Mouse (Mus musculus) adrenal gland, postnatal 36 days (tissue): ENCODE data around the gene Endov. TPM values are rescaled to one million over a fixed set of nuclear protein-coding genes. Genes with fewer than 3 reads are reported as not detected.
A peak's percentile ranks its signal among the peaks of the same experiment; 100 is the strongest.

Experiments
- DNase-seq, 2 experiments: peaks; one replicate each; pipeline ENCODE4 v3.0.0; 2021; ENCODE audit warnings: mixed read lengths in 1 of 2
- long read RNA-seq, 2 experiments: library from polyadenylated mRNA; stranded (forward); transcript quantifications; one replicate each; pipeline ENCODE4 v2.0.0; 2021; ENCODE audit warnings: borderline sequencing depth in 2 of 2
- total RNA-seq, 2 experiments: library from RNA; stranded (reverse); gene quantifications; 2 replicates each; pipeline ENCODE4 v1.2.3; 2021

Gene Endov
- 10 to 100 TPM; 16.6 to 17.3 TPM for total RNA-seq
- long read RNA-seq, experiment 1, full-length matches to known transcripts = 10 of 18 reads
- long read RNA-seq, experiment 1, partial matches to known transcripts = 1 of 18 reads
- long read RNA-seq, experiment 1, other reads (novel, unspliced or antisense) = 7 of 18 reads
- long read RNA-seq, experiment 2, full-length matches to known transcripts = 1 of 4 reads
- long read RNA-seq, experiment 2, partial matches to known transcripts = 0 of 4 reads
- long read RNA-seq, experiment 2, other reads (novel, unspliced or antisense) = 3 of 4 reads

- DNase-seq = peak; percentile 99 to 100
Observed at GRCm38 (mm10) chr11:119490861-119491689, at the start of gene Endov. Endov (plus strand) TSS chr11:119491347.

DNA sequence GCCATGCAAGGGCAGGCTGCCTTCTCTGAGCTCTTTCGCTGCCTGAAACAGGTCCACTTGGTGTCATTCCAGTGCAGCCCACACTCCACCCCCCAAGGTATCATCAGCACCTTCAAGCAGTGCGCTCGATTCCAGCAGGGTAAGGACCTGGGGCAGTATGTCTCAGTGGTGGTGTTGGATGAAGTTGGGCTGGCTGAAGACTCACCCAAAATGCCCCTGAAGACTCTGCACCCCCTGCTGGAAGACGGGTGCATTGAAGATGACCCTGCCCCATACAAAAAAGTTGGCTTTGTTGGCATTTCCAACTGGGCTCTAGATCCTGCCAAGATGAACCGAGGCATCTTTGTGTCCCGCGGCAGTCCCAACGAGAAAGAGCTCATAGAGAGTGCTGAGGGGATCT lies 48.9 kb upstream of the Endov start:
- no peak for DNase-seq

- no peak for DNase-seq
Observed at GRCm38 (mm10) chr11:119443442-119443841, 47.7 kb upstream of the Endov start.

DNA sequence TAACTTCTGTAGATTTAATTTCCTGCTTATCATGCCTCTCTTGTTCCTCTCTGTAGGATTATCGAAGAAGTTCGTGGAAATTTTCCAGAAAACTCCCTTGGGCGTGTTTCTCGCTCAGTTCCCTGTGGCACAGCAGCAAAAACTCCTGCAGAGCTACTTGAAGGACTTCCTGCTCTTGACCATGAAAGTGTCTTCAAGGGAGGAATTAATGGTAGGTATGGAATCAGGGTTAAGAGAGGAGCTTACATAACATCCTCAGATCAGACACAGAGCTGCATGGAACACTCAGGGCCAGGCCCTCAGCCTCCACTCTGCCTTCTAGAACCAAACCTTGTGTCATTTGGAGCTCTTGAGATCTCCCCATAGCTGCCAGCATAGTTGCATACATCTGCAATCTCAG lies 35.0 kb upstream of the Endov start:
- no peak for DNase-seq

- no peak for DNase-seq
Observed at GRCm38 (mm10) chr11:119477876-119478275, 13.3 kb upstream of the Endov start.

- DNase-seq = no peak
Observed at GRCm38 (mm10) chr11:119491690-119492087, 542 bp downstream of the Endov start.

DNA sequence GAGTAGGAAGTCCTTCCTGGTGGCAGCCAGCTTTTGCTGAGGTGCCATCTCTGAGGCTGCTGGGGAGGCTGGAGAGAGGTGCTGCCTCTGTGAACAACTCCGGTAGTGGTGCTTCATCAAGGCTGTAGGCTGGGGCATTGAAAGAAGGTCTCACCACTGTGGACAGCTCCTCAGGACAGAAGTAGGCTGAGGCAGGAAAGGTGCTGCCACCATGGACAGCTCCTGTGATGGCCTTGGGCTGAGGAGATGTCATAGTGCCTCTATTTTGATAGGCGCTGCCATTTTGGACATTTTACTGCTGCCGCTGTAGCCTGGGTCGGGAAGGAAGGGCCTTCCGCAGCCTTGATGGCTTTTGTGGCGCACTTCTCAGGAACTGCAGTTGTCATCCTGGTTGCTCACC lies 1.7 kb downstream of the Endov start:
- DNase-seq = no peak

DNA sequence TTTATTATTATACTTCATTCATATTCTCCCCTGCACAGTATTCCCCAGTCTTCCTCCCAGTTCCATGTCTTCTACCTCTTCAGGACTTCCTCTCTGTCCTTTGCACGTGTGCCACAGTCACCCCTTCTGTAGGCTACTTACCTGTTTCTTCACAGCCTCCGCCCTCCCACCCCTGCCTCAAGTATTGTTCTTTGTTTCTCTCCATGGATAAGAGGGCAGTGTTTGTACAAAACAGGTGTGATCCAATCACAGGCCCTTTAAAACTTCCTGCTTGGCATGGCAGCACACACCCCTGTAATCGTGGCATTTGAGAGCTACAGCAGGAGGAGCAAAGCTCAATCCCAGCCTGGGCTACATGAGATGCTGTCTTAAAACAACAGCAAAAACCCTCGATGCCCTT lies 2.4 kb downstream of the Endov start:
- DNase-seq = no peak

DNA sequence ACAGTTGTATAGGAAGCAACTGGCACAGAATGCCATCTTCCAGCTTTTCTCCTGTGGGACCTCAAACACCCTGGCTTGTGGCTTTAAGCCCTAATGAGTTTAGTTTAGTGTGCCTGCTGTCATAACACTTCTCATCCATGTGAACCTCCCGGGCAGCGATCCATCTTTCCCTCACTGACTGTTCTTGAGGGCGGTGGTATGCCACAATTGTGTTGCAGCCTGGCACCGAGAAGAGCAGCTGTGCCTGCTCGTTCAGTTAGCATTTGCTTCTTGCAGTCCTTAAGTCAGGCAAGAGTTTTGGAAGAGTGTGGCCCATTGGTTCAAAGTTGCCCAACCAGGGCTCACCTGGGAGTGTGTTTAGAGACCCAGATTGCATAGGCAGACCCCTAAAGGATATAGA lies 5.0 kb downstream of the Endov start:
- no peak for DNase-seq

DNA sequence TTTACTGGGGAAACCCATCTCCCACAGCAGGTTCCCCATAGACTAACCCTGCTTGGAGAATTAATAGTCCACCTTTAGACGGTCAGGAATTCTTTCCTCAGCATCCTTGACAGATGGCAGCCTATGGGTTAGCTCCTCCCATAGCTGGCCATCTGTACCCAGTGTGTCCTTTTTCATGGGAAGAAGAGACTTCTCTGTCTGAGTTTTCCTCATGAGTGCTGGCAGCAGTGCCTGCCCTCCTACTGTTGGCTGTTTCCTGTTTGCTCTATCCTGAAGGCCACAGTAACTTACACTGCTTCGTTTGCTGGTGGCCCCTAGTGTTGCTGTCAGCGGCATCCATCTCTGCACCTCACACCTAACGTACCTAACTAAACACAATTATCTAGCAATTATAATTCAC lies 6.3 kb downstream of the Endov start:
- DNase-seq = no peak

DNA sequence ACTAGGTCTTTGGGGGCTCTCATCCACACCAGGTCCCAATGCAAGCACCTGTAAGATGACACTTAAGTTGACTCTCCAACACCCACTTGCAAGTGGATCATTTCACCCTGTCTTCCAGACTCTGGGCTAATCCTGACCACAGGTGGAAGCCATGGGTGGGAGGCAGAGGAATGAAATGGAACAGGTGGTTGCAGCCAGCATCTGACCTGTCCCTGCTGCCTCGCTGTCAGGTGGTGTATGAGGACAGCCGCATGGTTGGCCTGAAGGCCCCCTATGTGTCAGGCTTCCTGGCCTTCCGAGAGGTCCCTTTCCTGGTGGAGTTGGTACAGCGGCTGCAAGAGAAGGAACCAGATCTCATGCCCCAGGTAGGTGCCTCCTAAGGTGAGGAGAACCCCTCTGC lies 8.2 kb downstream of the Endov start:
- no peak for DNase-seq

DNA sequence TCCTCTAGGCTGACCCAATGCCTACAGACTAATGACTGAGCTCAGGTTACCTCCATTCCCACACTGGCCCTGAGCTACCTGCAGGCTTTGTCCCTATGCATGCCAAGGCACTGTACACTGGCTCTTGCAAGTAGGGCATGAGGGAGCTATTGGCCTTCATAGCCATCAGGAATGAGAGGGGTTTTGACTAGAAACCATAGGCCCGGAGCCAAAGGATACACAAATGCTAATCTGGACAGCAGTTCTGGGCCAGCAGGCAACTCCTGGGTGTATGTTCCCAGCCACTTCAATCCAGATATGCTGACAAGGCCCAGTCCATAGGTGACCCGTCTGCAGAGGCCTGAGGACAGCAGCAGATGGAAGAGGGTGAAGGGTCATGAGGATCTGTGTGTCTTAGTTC lies 8.9 kb downstream of the Endov start:
- DNase-seq = no peak

- peak; percentile 72 to 87 for DNase-seq
Observed at GRCm38 (mm10) chr11:119503675-119504074, 12.5 kb downstream of the Endov start.

DNA sequence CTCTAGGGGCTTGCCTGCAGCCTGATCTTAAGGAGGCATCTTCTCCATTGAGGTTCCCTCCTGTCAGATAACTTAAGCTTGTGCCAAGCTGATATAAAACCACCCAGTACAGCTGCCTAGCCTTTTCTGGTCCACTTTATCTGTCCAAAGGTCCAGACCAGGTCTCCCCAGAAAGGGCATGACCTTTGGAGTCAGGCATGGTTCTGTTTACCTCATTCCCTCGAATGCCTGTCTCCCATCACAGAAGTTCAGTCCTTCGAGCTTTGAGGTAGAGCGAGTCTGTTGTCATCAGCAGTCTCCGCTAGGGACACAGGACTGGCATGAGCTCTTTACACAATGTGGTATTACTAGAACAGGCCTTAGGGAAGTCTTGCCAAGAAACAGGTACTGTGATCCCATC lies 15.2 kb downstream of the Endov start:
- no peak for DNase-seq

- no peak for DNase-seq
Observed at GRCm38 (mm10) chr11:119507772-119508171, 16.6 kb downstream of the Endov start.

DNA sequence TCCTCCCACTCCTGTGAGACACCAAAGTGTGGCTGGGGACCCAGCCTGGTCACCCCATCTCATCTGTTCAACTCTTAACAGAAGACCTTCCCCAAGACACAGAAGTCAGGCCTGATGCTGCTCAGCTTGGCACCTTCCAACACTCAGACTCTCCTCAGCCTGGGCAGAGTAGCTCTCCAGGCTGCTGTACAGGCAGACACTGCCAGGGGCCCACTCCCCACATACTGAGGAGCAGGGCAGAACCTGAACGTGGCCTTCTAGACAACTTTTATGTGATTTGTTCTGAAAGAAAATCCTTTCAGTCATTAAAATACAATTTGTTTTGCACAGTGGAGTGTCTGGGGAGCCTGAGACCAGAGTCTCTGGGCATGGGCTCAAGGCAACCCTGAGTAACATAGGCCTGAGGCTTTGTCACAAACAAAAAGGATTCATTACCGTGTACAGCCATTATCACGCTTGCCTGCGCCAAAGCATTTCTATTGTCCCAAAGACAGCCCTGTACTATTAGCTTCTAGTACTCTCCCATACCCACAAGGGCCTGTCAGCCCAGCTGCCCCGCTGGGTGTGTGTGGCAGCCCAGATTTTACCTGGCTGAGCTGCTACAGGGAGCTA lies 18.1 kb downstream of the Endov start:
- DNase-seq = no peak

- no peak for DNase-seq
Observed at GRCm38 (mm10) chr11:119513038-119513659, 22.0 kb downstream of the Endov start.

GRCm38 (mm10) chr11:119514108-119514860 lies 23.1 kb downstream of the Endov start:
- no peak for DNase-seq

DNA sequence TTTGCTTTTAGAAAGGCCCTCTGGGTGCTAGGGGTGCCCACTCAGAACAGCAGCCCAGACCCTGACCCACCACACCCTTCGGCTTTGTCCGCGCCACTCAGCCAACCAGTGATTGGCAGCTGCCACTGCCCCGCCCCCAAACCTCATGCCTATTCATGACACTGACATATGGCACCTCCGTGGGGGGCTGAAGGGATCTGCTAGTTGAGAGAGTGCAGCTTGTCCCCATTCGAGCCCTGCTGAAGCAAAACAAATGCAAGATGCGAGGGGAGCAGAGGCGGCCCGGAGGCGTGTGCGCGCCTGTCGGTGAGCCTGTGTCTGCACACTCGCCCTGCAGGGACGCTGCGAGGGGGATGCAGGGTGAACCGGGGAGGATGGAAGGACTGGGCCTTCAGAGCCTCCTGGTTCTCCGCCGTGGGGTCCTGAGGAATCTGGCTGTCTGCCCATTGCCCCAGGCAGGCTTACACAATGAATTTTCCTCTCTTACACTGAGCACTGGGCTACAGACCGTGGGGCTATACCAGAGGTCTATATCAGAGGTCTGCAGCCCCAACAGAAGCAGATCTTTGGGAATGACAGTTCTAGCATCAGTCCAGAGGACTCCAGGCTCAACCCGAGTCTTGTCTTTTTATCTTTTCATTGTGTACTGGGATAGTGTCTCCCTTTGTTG lies 24.0 kb downstream of the Endov start:
- DNase-seq = no peak

GRCm38 (mm10) chr11:119515823-119516676 lies 24.9 kb downstream of the Endov start:
- DNase-seq = no peak
